Mouse (Mus musculus) intestine, embryonic 14.5 days (tissue): ENCODE data around the gene Parp3. TPM values are rescaled to one million over a fixed set of nuclear protein-coding genes. Genes with fewer than 3 reads are reported as not detected.

Source experiments
- ATAC-seq: fragments of 200-750 bp; cut with Nextera tagmentation; replicated peaks from 2 replicates; pipeline ENCODE4 v1.8.0; 2017; ENCODE audit warnings: low read depth, moderate number of reproducible peaks, moderate TSS enrichment, moderate library complexity; ENCODE audit not compliant: low FRiP score, low TSS enrichment
- DNase-seq: peaks from one replicate; pipeline ENCODE4 v3.0.0-alpha.2; 2018; ENCODE audit warnings: low spot score
- H3K27ac ChIP-seq: fragments of 300-500 bp; sonication (generic); 2 replicates; pipeline ENCODE4 v1.5.1; 2014; ENCODE audit warnings: low read depth, mild to moderate bottlenecking, control low read depth
- H3K27me3 ChIP-seq: fragments of 300-500 bp; sonication (generic); replicated peaks from 2 replicates; pipeline ENCODE4 v1.6.1; 2014; ENCODE audit warnings: low read length, control low read depth; ENCODE audit not compliant: control insufficient read depth, insufficient read depth
- H3K36me3 ChIP-seq: fragments of 300-500 bp; sonication (generic); 2 replicates; pipeline ENCODE4 v1.6.1; 2014; ENCODE audit warnings: low read length, control low read depth; ENCODE audit not compliant: control insufficient read depth, insufficient read depth
- H3K4me1 ChIP-seq: fragments of 300-500 bp; sonication (generic); replicated peaks from 2 replicates; pipeline ENCODE4 v1.6.1; 2014; ENCODE audit warnings: low read length, control low read depth, mixed read lengths; ENCODE audit not compliant: control insufficient read depth, insufficient read depth
- H3K4me2 ChIP-seq: fragments of 300-500 bp; sonication (generic); 2 replicates; pipeline ENCODE4 v1.6.1; 2014; ENCODE audit warnings: low read length
- H3K4me3 ChIP-seq: fragments of 300-500 bp; sonication (generic); 2 replicates; pipeline ENCODE4 v1.5.1; 2014; ENCODE audit warnings: low read depth, low read length, control low read depth, mixed read lengths
- H3K9ac ChIP-seq: fragments of 300-500 bp; sonication (generic); 2 replicates; pipeline ENCODE4 v1.6.1; 2014; ENCODE audit warnings: mild to moderate bottlenecking, low read length
- H3K9me3 ChIP-seq: fragments of 300-500 bp; sonication (generic); 2 replicates; pipeline ENCODE4 v1.6.1; 2016; ENCODE audit warnings: low read length, control low read depth; ENCODE audit not compliant: control insufficient read depth
- WGBS: fragments of 180-500 bp; shearing (Covaris S2); extraction: QIAGEN DNeasy Blood & Tissue Kit; methylation state at CpG from one replicate; pipeline ENCODE4 v1.1.7; 2014; 5-methylcytosine and 5-hydroxymethylcytosine counted together
- polyA plus RNA-seq: library from polyadenylated mRNA; unstranded; fragments of >200 nt; fragmentation: Nextera tagmentation; extraction: Ambion mirVana; gene quantifications from 2 replicates; pipeline ENCODE4 v1.2.1, GENCODE M21; 2014

Gene Parp3
- polyA plus RNA-seq, 1 experiment from 2014 or later: 1.7 TPM

- DNase-seq (no peak), ATAC-seq (no peak)
- no peak overlapping the region for H3K4me3 ChIP-seq
- H3K4me2 ChIP-seq: no peak overlapping the region
- H3K4me1 ChIP-seq: peaks cover 15% of the 10 kb centered on the region; the same call in 1 of the 2 replicates
- H3K36me3 ChIP-seq: no peaks in the 10 kb centered on the region
- no peak overlapping the region for H3K9ac ChIP-seq
- H3K9me3 ChIP-seq: no peaks in the 10 kb centered on the region
- 65% methylated on average over 4 of the region's 4 CpGs for WGBS
- no peaks in the 10 kb centered on the region for H3K27me3 ChIP-seq
- H3K27ac ChIP-seq: peak overlapping the region; percentile 27; the same call in 1 of the 2 replicates
Measured at GRCm38 (mm10) chr9:106472321-106472720, 4.4 kb downstream of the Parp3 start.

GRCm38 (mm10) chr9:106471892-106472291, 4.9 kb downstream of the Parp3 start:
- H3K27ac ChIP-seq: no peak overlapping the region
- H3K27me3 ChIP-seq: no peaks in the 10 kb centered on the region
- DNase-seq: no peak
- H3K4me1 ChIP-seq: peaks cover 15% of the 10 kb centered on the region; the same call in 1 of the 2 replicates
- H3K4me2 ChIP-seq: peak overlapping the region; percentile 42
- H3K9me3 ChIP-seq: no peaks in the 10 kb centered on the region
- WGBS: 11% methylated on average over 5 of the region's 5 CpGs
- peak; percentile 23; the same call in 1 of the 2 replicates for ATAC-seq
- peak overlapping the region; percentile 15; the same call in 1 of the 2 replicates for H3K4me3 ChIP-seq
- H3K9ac ChIP-seq: no peak overlapping the region
- H3K36me3 ChIP-seq: no peaks in the 10 kb centered on the region

- DNase-seq (no peak), ATAC-seq (no peak)
- H3K27ac ChIP-seq: no peak overlapping the region
- 62% methylated on average over 14 of the region's 14 CpGs for WGBS
- H3K9ac ChIP-seq: no peak overlapping the region
- H3K36me3 ChIP-seq: no peaks in the 10 kb centered on the region
- H3K4me1 ChIP-seq: peaks cover 10% of the 10 kb centered on the region; the same call in 1 of the 2 replicates
- peak overlapping the region; percentile 15; the same call in 1 of the 2 replicates for H3K4me3 ChIP-seq
- H3K9me3 ChIP-seq: no peaks in the 10 kb centered on the region
- peak overlapping the region; percentile 42 for H3K4me2 ChIP-seq
- H3K27me3 ChIP-seq: no peaks in the 10 kb centered on the region
Measured at GRCm38 (mm10) chr9:106470991-106471750, 5.6 kb downstream of the Parp3 start.

- Histone ChIP-seq H3K9ac (no peak overlapping the region), H3K4me3 (no peak overlapping the region), H3K4me2 (no peak overlapping the region), H3K9me3 (no peaks in the 10 kb centered on the region), H3K36me3 (no peaks in the 10 kb centered on the region), H3K4me1 (peaks cover 13% of the 10 kb centered on the region; the same call in 1 of the 2 replicates), H3K27me3 (no peaks in the 10 kb centered on the region), H3K27ac (no peak overlapping the region)
- DNase-seq (no peak), ATAC-seq (no peak)
- 71% methylated on average over 9 of the region's 9 CpGs for whole genome bisulfite sequencing
Measured at GRCm38 (mm10) chr9:106469776-106470175, 7.0 kb downstream of the Parp3 start.

- peaks cover 13% of the 10 kb centered on the region; the same call in 1 of the 2 replicates for H3K4me1 ChIP-seq
- no peak overlapping the region for H3K4me2 ChIP-seq
- H3K9ac ChIP-seq: no peak overlapping the region
- H3K36me3 ChIP-seq: no peaks in the 10 kb centered on the region
- 70% methylated on average over 6 of the region's 6 CpGs for WGBS
- no peaks in the 10 kb centered on the region for H3K27me3 ChIP-seq
- no peak for DNase-seq
- ATAC-seq: no peak
- no peak overlapping the region for H3K4me3 ChIP-seq
- H3K27ac ChIP-seq: no peak overlapping the region
- H3K9me3 ChIP-seq: no peaks in the 10 kb centered on the region
Measured at GRCm38 (mm10) chr9:106469317-106469716, 7.4 kb downstream of the Parp3 start.

GRCm38 (mm10) chr9:106467746-106468145, 9.0 kb downstream of the Parp3 start:
- H3K9ac ChIP-seq: no peak overlapping the region
- H3K27me3 ChIP-seq: no peaks in the 10 kb centered on the region
- DNase-seq (no peak), ATAC-seq (no peak)
- no peak overlapping the region for H3K4me3 ChIP-seq
- peaks cover 13% of the 10 kb centered on the region; the same call in 1 of the 2 replicates for H3K4me1 ChIP-seq
- 90% methylated on average over 7 of the region's 7 CpGs for WGBS
- H3K27ac ChIP-seq: no peak overlapping the region
- peaks cover 11% of the 10 kb centered on the region for H3K36me3 ChIP-seq
- H3K4me2 ChIP-seq: no peak overlapping the region
- no peaks in the 10 kb centered on the region for H3K9me3 ChIP-seq

GRCm38 (mm10) chr9:106466721-106467120, 10.0 kb downstream of the Parp3 start:
- H3K4me2 ChIP-seq: no peak overlapping the region
- H3K4me3 ChIP-seq: no peak overlapping the region
- H3K27ac ChIP-seq: no peak overlapping the region
- H3K9ac ChIP-seq: no peak overlapping the region
- peaks cover 6% of the 10 kb centered on the region; the same call in 1 of the 2 replicates for H3K4me1 ChIP-seq
- WGBS: 88% methylated on average over 6 of the region's 6 CpGs
- ATAC-seq (no peak), DNase-seq (no peak)
- H3K27me3 ChIP-seq: no peaks in the 10 kb centered on the region
- no peaks in the 10 kb centered on the region for H3K9me3 ChIP-seq
- peaks cover 21% of the 10 kb centered on the region for H3K36me3 ChIP-seq

- H3K4me3 ChIP-seq: peak within 1 kb of the TSS; percentile 54
- H3K27ac ChIP-seq: no peak within 1 kb of the TSS
- WGBS: 35% methylated on average over 26 of the region's 26 CpGs
- peaks cover 3% of the 10 kb centered on the region; the same call in 1 of the 2 replicates for H3K4me1 ChIP-seq
- ATAC-seq (no peak), DNase-seq (no peak)
- H3K36me3 ChIP-seq: peaks cover 28% of the 10 kb centered on the region
- H3K4me2 ChIP-seq: peak within 1 kb of the TSS; percentile 96
- peak within 1 kb of the TSS; percentile 56 for H3K9ac ChIP-seq
- H3K9me3 ChIP-seq: no peaks in the 10 kb centered on the region
- no peaks in the 10 kb centered on the region for H3K27me3 ChIP-seq
Measured at GRCm38 (mm10) chr9:106465571-106466200, 11.1 kb downstream of the Parp3 start, which contains the start of gene Gpr62. Gpr62 (minus strand) TSS chr9:106465938.
